Mouse (Mus musculus): Measurements from ENCODE around the gene Trim9.

Trim9 gene

GRCm38 (mm10) chr12:70251210-70251884, 96.1 kb downstream of the Trim9 start:
- no peak for DNase-seq (ENCODE audit: low read depth)

GRCm38 (mm10) chr12:70249616-70250157, 97.7 kb downstream of the Trim9 start:
- no peak for DNase-seq (ENCODE audit: low read depth)

GRCm38 (mm10) chr12:70247683-70248474, 99.5 kb downstream of the Trim9 start:
- DNase-seq (ENCODE audit: low read depth), result no peak

GRCm38 (mm10) chr12:70242550-70242949, 104.9 kb downstream of the Trim9 start:
- DNase-seq (ENCODE audit: low read depth), result no peak

- no peak for DNase-seq (ENCODE audit: low read depth)
These were observed 107.7 kb downstream of the Trim9 start for GRCm38 (mm10) chr12:70239741-70240140.

GRCm38 (mm10) chr12:70238604-70239003, 108.8 kb downstream of the Trim9 start:
- no peak for DNase-seq (ENCODE audit: low read depth)

GRCm38 (mm10) chr12:70234938-70235484, 112.4 kb downstream of the Trim9 start:
- DNase-seq (ENCODE audit: low read depth), result peak; percentile 47

GRCm38 (mm10) chr12:70234411-70234810, 113.0 kb downstream of the Trim9 start:
- DNase-seq (ENCODE audit: low read depth), result peak; percentile 43

GRCm38 (mm10) chr12:70233637-70234315, 113.6 kb downstream of the Trim9 start:
- DNase-seq (ENCODE audit: low read depth), result no peak

GRCm38 (mm10) chr12:70232020-70232544, 115.3 kb downstream of the Trim9 start:
- peak; percentile 25 for DNase-seq (ENCODE audit: low read depth)

GRCm38 (mm10) chr12:70231294-70231693, 116.1 kb downstream of the Trim9 start, which contains the start of gene Pygl:
Pygl (minus strand) TSS chr12:70231488.
- no peak for DNase-seq (ENCODE audit: low read depth)

- no peak for DNase-seq (ENCODE audit: low read depth)
These were observed 119.3 kb downstream of the Trim9 start for GRCm38 (mm10) chr12:70228155-70228554.

- DNase-seq (ENCODE audit: low read depth), result peak; percentile 86
These were observed 120.1 kb downstream of the Trim9 start for GRCm38 (mm10) chr12:70227121-70227932.

GRCm38 (mm10) chr12:70226655-70227054, 120.8 kb downstream of the Trim9 start:
- DNase-seq (ENCODE audit: low read depth), result no peak

- DNase-seq (ENCODE audit: low read depth), result no peak
These were observed 124.1 kb downstream of the Trim9 start for GRCm38 (mm10) chr12:70223331-70223730.

- no peak for DNase-seq (ENCODE audit: low read depth)
These were observed 126.0 kb downstream of the Trim9 start for GRCm38 (mm10) chr12:70221425-70221824.

- no peak for DNase-seq (ENCODE audit: low read depth)
These were observed 128.4 kb downstream of the Trim9 start for GRCm38 (mm10) chr12:70218795-70219540.

GRCm38 (mm10) chr12:70216229-70216800, 131.1 kb downstream of the Trim9 start:
- DNase-seq (ENCODE audit: low read depth), result no peak

- DNase-seq (ENCODE audit: low read depth), result no peak
These were observed 133.1 kb downstream of the Trim9 start for GRCm38 (mm10) chr12:70214281-70214680.

- no peak for DNase-seq (ENCODE audit: low read depth)
These were observed 133.8 kb downstream of the Trim9 start for GRCm38 (mm10) chr12:70213601-70214000.
